Mouse (Mus musculus) urinary bladder, postnatal 14 days (tissue): Measurements from ENCODE around the gene Rtkn2.
A peak's percentile ranks its signal among the peaks of the same experiment; 100 is the strongest.

ENCODE experiments used
- DNase-seq: peaks from one replicate; pipeline ENCODE4 v3.0.0; 2021; ENCODE audit warnings: low spot score

Gene Rtkn2

GRCm38 (mm10) chr10:67996171-67996570, 16.8 kb downstream of the Rtkn2 start:
- no peak for DNase-seq

GRCm38 (mm10) chr10:67998116-67998635, 18.8 kb downstream of the Rtkn2 start:
- DNase-seq, result peak; percentile 59

DNA sequence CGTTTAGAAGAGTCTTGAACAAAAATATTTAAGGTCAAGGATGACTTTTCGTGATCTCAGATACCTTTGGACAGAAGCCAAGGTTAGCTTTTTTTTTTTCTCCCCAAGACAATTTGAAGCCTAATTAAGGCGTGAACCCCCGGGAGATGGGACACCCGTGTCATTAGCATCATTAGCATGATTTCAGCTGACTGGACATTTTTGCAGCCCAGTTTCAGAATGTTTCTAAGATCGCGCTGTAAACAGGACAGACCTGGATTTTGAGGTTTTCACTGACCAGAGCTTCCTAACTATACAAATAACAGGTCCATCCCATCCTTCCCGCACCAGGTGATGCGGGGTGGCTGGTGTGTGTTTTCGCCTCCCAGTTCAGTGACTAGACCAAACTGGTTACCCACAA, 19.8 kb downstream of the Rtkn2 start:
- DNase-seq, result no peak

DNA sequence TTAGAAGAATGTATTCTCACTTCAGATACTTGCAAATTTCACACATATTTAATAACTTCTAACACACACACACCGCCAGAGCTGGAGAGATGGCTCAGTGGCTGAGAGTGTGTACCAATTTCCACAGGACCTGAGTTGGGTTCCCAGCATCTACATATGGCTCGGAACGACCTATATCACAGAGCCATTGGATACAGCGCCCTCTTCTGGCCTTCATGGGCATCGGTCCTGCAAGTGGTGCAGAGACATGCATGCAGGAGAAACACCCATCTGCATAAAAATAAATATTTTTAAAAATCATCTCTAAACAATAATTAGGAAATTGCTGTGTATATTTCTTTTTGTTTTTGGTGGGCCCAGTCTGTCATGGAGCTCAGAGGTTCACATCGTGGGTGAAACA, 22.1 kb downstream of the Rtkn2 start:
- no peak for DNase-seq

- DNase-seq, result peak; percentile 12
These were observed 24.5 kb downstream of the Rtkn2 start for GRCm38 (mm10) chr10:68003651-68004422.

GRCm38 (mm10) chr10:68005404-68005803, 26.0 kb downstream of the Rtkn2 start:
- peak; percentile 49 for DNase-seq

DNA sequence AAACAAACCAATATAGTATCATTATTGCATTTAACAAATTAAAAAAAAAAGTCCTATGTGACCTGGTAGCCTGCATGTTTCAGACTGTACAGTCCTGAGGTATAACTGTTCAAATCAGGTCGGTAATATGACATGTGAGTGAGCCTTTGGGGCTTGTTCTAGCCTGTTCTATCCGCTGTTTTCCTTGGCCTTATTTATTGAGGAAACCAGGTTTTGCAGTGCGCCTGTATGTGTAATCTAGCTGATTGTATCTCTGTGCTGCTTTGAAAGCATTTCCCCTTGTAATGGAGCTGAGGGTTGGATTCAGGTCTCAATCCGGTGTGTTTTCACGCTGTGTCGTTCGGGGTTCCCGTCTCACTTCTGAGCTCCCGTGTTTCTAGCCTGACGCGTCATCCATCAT, 27.1 kb downstream of the Rtkn2 start:
- DNase-seq, result peak; percentile 21

- DNase-seq, result no peak
These were observed 27.7 kb downstream of the Rtkn2 start for GRCm38 (mm10) chr10:68007103-68007502.

- peak; percentile 52 for DNase-seq
These were observed 29.0 kb downstream of the Rtkn2 start for GRCm38 (mm10) chr10:68008198-68008955.

DNA sequence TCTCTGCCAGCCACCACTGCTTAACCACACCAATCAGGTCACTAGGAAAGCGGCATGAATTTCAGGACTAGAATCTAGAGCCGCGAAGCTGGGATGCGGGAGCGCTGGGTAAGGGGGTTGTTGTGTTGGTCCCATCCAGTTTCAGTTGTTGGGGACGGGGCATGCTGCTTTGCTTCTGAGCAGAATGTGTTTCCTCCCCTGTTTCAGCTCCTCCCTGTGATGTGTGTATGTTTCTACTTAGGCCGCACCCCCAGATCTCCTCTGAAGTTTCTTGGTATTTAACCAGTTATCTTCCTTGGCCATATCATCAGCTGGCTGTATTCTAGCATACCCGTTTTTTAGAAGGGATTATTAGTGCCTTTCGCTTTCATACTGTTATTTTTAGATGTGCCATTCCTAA, 29.9 kb downstream of the Rtkn2 start:
- no peak for DNase-seq

- no peak for DNase-seq
These were observed 30.5 kb downstream of the Rtkn2 start for GRCm38 (mm10) chr10:68009867-68010266.

GRCm38 (mm10) chr10:68013137-68013536, 33.8 kb downstream of the Rtkn2 start:
- peak; percentile 17 for DNase-seq

- no peak for DNase-seq
These were observed 41.4 kb downstream of the Rtkn2 start for GRCm38 (mm10) chr10:68020755-68021154.

GRCm38 (mm10) chr10:68025660-68026059, 46.3 kb downstream of the Rtkn2 start:
- DNase-seq, result no peak

GRCm38 (mm10) chr10:68028327-68029080, 49.1 kb downstream of the Rtkn2 start:
- DNase-seq, result no peak

DNA sequence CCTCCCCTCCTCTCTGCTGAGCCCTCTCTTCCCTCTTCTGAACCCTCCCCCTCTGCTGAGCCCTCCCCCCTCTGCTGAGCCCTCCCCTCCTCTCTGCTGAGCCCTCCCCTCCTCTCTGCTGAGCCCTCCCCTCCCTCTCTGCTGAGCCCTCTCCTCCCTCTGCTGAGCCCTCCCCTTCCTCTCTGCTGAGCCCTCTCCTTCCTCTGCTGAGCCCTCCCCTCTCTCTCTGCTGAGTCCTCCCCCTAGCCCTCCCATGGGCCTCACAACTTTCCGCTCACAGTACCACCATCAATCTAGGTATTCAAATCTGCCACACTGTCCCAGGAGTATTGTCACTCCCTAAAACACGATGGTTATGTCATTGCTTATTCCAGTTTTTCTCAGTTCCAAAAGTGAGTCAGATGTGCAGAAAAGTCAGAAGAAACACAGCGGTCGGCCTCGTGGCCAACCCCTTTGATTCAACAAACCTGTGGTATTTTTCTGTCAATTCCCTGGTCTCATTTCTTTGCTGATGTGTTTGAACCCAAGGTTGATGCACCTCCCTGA, 49.8 kb downstream of the Rtkn2 start:
- DNase-seq, result no peak

GRCm38 (mm10) chr10:68030027-68030426, 50.7 kb downstream of the Rtkn2 start:
- no peak for DNase-seq

GRCm38 (mm10) chr10:68035707-68036367, 56.5 kb downstream of the Rtkn2 start:
- DNase-seq, result no peak

DNA sequence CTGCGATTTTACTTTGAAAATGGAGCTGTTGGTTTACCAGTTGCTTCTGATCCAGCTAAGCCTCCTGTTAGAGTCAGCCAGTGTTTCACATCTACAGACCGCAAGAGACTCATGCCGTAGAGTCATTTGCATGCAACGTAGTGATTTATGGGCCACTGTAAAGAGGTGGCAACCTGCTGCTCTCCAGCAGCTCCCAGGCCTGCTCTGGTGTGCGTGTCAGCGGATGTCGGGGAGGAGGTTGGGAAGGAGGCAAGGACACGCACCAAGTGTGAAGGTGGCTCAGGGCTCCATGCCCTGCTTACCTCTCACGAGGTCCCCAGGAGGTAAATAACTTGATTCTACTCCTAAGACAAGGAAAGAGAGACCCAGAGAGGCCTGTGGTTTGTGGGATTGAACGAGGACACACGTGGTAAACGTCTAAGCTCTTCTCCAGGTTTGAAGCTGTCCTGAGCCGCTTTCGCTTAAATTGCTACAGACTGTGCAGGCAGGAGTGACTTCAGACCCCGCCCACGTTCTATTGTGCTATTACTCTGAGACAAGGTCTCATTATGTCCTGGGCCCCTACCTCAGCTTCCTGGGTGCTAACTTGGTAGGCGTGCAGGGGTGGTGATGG, 57.1 kb downstream of the Rtkn2 start:
- DNase-seq, result no peak

DNA sequence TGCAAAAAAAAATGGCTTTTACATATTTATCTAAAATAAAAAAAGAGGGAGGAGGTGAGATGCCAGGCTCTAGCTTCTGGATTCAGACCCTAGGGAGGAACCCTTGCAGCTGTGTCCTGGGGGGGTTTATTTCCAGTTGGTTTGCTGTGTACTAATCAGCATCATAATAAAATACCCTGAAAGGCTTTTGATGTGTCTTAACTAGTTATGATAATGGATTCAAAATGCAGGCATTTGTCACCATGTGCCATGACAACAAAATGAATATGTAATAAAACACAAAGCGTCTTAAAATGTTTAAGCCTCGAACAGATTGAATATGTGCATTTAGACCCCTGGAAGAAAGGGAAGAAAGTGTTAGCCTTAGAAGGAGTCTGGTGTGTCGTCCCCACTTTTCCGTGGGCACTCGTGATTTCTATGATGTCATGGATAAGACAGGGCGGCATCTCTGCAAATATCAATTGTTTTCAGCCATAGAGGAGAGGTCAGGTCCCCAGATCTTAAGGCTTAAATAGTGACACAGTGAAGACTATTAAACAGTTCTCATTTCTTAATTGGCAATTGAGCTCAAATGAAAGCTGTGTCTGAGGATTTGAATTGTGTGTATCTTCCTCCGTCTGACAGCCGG, 59.7 kb downstream of the Rtkn2 start:
- no peak for DNase-seq
